Mouse (Mus musculus) hindlimb bud, embryonic 11.5 days (tissue): ENCODE results near the gene Glis3.

Experiments
- DNase-seq: peaks from one replicate; pipeline ENCODE4 v3.0.0-alpha.2; 2012; ENCODE audit warnings: low read depth, low spot score; ENCODE audit errors: extremely low spot score

Glis3 gene

GRCm38 (mm10) chr19:28656882-28657281, 23.0 kb downstream of the Glis3 start:
- DNase-seq: no peak

- no peak for DNase-seq
Observed at GRCm38 (mm10) chr19:28655166-28655565, 24.7 kb downstream of the Glis3 start.

GRCm38 (mm10) chr19:28650836-28651235, 29.0 kb downstream of the Glis3 start:
- DNase-seq: no peak

- no peak for DNase-seq
Observed at GRCm38 (mm10) chr19:28649489-28649888, 30.4 kb downstream of the Glis3 start.

- no peak for DNase-seq
Observed at GRCm38 (mm10) chr19:28648881-28649280, 31.0 kb downstream of the Glis3 start.

GRCm38 (mm10) chr19:28647424-28647823, 32.5 kb downstream of the Glis3 start:
- no peak for DNase-seq

GRCm38 (mm10) chr19:28646286-28646685, 33.6 kb downstream of the Glis3 start:
- no peak for DNase-seq

GRCm38 (mm10) chr19:28640861-28641381, 39.0 kb downstream of the Glis3 start:
- DNase-seq: no peak

- no peak for DNase-seq
Observed at GRCm38 (mm10) chr19:28635991-28636553, 43.8 kb downstream of the Glis3 start.

- DNase-seq: no peak
Observed at GRCm38 (mm10) chr19:28634986-28635385, 44.9 kb downstream of the Glis3 start.

GRCm38 (mm10) chr19:28628416-28628815, 51.5 kb downstream of the Glis3 start:
- peak; percentile 3 for DNase-seq

- no peak for DNase-seq
Observed at GRCm38 (mm10) chr19:28626189-28626588, 53.7 kb downstream of the Glis3 start.

GRCm38 (mm10) chr19:28624571-28624970, 55.3 kb downstream of the Glis3 start:
- DNase-seq: no peak

GRCm38 (mm10) chr19:28623726-28624125, 56.2 kb downstream of the Glis3 start:
- no peak for DNase-seq

- DNase-seq: no peak
Observed at GRCm38 (mm10) chr19:28621608-28622505, 58.0 kb downstream of the Glis3 start.

- DNase-seq: no peak
Observed at GRCm38 (mm10) chr19:28617736-28618135, 62.1 kb downstream of the Glis3 start.

GRCm38 (mm10) chr19:28617191-28617590, 62.7 kb downstream of the Glis3 start:
- DNase-seq: no peak

- DNase-seq: no peak
Observed at GRCm38 (mm10) chr19:28616487-28616886, 63.4 kb downstream of the Glis3 start.

GRCm38 (mm10) chr19:28612249-28612648, 67.6 kb downstream of the Glis3 start:
- DNase-seq: no peak

GRCm38 (mm10) chr19:28608747-28609146, 71.1 kb downstream of the Glis3 start:
- DNase-seq: no peak

GRCm38 (mm10) chr19:28608277-28608676, 71.6 kb downstream of the Glis3 start:
- DNase-seq: no peak

- DNase-seq: no peak
Observed at GRCm38 (mm10) chr19:28600866-28601265, 79.0 kb downstream of the Glis3 start.
